Mouse (Mus musculus) heart, postnatal 14 days (tissue): Measurements from ENCODE around the gene Nrd1. TPM values are rescaled to one million over a fixed set of nuclear protein-coding genes. Genes with fewer than 3 reads are reported as not detected.
A peak's percentile ranks its signal among the peaks of the same experiment; 100 is the strongest.

ENCODE experiments used
- DNase-seq, 2 experiments: peaks; one replicate each; pipeline ENCODE4 v3.0.0; 2021 to 2022
- intact Hi-C: fragments of 180-260 bp; cut with DNase I; formaldehyde crosslinking; loops from one replicate; pipeline ENCODE4 v1.15.1; 2025
- microRNA-seq, 2 experiments: library from miRNA; unstranded; fragments of <30 nt; microRNA quantifications; one replicate each; pipeline ENCODE4 v1.2.0; 2021 to 2022
- total RNA-seq, 2 experiments: library from RNA; stranded (reverse); gene quantifications; 2 replicates each; pipeline ENCODE4 v1.2.3; 2021

The Nrd1 gene
- total RNA-seq, 2 experiments from 2014 or later: 99.1 to 102 TPM

DNA sequence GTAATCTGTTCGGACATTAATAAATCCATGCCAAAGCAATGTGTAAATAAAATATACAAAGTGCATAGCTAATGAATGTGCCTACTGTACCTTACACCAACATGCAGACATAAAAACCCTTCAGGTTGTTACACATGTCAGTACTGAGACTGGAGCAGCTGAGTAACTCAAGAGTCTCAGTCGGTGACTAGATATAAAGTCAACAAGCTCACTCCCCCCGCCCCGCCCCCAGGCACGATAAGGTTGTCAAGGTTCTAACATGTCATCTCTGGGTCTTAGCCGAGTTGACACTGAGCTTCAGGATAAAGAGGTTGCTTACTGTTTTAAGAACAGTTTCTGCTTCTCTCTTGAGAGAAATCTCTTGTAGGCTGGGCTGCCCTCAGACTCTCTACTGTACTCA is 89.5 kb downstream of the Nrd1 start:
- intact Hi-C loops: loop anchor here (5.0 kb wide), 1 partner anchor 57 kb away; no protein-coding TSS in a partner anchor
- DNase-seq: peak in 1 of 2 experiments; percentile 32

DNA sequence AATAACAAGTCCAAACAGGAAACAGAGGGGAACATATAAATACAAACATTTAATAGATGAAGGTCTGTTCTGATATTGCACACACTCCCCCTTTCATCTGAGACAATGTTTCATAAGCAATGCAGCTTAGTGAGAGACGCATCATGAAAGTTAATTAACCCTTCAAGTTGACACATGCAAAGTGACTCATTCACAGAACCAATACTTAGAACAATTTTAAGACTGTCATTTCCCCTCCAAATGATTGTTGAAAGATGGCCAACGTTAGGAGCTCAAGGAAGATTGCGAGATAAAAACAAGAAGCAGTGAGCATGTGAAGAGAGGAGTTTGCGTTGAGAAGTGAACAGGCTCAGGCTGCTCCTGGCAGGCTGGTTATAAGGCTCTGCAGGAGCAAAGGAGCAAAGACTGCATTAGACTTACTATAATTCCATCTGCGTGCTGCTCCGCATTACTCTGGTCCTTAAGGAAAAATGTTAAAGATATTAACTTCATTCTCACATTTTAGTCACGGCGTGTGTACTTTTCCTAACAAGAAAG is 90.9 kb downstream of the Nrd1 start:
- DNase-seq: no peak
- intact Hi-C loops: no loop called here

DNA sequence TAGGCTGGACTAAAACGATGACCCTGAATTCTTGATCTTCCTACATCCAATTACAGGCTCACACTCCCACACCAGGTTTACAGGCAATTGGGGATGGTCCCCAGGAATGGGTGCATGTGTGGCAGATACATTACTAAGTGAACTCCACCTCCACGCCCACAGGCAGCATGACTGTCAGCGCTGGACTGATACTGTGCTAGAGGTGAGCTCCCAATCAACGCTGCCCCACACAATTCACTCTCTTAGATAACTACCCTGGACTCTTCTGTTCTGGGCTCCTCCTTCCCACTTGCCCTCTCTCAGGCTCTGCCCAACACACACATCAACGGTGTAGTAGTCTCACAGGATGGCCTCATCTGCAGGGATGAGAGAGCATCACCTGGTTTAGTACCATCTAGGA is 91.9 kb downstream of the Nrd1 start:
- intact Hi-C loops: no loop called here
- no peak for DNase-seq

DNA sequence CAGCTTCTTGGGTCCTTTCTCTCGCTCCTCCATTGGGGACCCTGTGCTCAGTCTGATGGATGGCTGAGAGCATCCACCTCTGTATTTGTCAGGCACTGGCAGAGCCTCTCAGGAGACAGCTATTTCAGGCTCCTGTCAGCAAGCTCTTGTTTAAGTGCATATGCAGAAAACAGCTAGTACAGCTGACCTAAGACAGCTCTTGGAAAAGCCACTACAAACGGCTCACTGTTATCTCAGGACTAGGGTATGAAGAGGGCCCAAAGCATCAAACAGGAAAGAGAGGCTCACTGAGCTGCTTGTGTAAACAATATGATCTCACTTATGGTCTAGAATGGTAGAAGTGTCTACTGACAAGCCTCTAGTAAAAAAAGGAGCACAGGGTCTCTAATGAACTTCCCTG is 93.8 kb downstream of the Nrd1 start:
- intact Hi-C loops: no loop called here
- no peak for DNase-seq

DNA sequence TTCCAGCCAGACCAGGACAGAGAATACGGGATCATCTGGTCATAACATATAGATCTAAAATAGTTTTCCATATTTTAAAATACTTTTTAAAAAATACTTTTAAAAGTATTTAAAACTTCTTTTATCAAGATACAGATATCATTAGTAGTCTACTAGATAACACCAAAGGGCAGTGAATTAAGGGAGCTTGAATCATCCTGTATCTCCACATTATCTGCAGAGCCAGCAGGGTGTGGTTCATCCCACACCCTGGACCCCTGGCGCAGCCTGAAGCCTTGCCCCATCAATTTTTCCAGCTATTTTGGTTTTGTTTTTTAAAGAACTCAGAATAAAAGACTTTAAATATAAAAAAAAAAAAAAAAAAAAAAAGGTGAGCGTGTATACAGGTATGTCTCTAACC is 98.4 kb downstream of the Nrd1 start:
- intact Hi-C loops: no loop called here
- no peak for DNase-seq

DNA sequence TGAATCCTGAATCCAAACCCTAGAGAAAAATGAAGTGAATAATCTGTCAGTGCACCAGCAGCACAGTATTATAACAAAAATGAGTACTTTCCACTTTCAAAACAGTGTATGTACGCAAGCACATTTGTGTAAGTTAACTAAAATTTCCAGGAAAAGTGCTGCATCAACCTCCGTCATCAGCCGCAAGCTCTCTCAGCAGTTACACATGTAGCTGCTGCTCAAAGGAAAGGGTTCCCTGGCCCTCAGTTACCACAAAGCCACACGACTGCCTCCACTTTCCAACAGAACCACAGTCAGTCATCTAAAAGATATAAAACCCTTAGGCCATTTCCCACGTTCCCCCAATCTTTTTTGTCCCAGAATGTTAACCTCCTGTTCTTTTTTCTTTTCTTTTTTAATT is 102.1 kb downstream of the Nrd1 start:
- intact Hi-C loops: no loop called here
- no peak for DNase-seq

DNA sequence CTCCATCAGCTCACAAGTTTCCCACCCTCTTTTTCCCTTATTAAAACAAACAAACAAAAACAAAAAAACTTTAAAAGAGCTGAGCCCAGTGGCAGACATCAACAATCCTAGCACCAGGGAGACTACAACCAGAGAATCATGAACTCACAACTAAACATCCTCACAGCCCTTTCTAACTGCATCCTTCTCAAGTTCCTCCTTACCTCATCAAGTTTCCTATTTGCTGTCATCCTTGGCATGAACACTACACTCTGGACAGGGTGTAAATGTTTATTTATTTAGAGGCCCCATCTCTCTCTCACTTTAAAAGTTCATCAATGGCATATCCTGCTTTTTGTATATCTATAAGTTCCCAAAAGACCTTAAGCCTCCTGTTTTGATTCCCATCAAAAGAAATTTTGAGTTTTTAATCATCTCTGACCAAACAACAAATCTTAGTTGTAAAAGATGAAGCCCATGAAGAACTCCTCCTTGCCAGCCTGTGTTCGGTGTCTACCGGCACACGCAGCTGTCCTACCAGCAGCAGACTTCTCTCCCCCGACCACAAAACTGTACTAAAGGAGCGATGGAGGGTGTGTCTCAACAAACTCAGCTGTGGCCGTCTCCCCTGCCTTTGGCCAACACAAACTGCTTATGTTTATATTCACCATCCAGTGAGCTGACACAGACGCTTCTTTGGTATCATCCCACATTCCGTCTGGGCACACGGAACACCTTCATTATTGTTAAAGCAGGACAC is 102.9 kb downstream of the Nrd1 start:
- DNase-seq: no peak
- intact Hi-C loops: no loop called here

DNA sequence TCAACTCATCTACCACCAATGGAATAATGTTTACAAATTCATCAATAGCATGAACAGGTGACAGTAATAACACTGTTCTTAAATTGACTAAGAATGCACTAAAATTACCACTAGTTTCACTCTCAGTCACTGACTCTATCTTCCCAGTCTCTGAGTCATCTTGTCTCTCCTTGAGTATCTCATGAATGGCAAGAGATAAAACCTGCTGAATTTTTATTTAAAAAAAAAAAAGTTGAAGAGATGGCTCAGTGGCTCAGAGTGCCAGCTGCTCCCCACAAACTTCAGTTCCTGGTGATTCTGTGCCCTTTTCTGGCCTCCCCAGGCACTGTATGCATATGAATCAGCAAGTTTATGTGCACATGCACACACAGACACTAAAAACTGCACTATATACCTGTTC is 104.8 kb downstream of the Nrd1 start:
- intact Hi-C loops: no loop called here

DNA sequence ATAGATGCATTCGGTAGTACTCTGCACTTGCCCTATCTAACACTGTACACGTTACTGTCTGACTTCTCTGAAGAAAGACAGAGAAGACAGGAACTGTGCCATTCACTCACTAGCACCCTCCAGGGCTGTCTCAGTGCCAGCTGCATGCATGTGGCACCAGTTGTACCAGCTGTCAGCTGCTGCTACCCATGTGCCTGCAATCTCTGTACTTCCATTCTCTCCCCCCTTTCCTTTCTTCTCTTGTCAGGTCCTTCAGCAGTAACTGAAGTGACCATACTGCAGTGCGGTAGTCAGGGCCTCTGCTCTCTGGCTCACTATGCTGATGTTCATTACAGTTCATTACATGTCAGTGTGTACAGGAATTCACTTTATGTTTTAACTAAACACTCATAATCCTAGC is 105.6 kb downstream of the Nrd1 start:
- intact Hi-C loops: no loop called here
- DNase-seq: peak; percentile 41 to 50

More for the DNA sequence above, 104.8 kb downstream of the Nrd1 start:
- no peak for DNase-seq

DNA sequence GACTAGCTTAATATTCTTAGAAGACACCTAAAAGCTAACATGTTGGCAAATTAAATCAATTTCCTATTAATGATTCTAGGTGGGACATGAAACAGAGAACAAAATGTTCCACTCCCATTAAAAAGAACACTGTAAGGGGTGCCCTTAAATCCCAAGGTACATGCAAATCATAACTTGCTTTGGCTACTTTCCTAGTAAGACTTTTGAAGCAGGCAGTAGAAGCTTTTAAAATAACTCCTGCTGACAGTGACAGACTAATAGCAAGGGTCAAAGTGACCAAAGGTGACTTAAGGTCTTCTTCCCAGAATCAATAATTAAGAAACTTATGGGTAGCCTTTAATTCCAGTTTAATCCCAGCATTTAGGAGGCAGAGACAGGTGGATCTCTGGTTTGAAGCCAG is 106.1 kb downstream of the Nrd1 start:
- no peak for DNase-seq
- intact Hi-C loops: no loop called here

DNA sequence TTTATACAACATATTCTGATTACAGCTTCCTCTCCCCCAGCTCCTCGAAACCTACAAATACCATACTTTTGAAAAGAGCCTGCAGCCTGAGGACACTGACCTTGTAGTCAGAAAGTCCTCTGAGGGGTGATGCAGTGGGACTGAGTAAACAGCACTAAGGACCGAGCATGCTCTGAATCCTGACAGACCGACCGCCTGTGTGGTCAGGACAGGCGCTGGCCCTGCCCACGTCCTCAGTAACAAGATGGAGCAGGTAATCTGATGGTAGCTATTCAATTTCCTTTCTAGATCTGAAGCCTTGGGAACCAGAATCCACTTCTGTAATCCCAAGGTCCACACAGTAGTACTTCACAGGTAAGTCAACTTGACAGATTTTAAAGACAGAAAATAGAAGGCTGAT is 108.6 kb downstream of the Nrd1 start:
- DNase-seq: no peak
- intact Hi-C loops: no loop called here

DNA sequence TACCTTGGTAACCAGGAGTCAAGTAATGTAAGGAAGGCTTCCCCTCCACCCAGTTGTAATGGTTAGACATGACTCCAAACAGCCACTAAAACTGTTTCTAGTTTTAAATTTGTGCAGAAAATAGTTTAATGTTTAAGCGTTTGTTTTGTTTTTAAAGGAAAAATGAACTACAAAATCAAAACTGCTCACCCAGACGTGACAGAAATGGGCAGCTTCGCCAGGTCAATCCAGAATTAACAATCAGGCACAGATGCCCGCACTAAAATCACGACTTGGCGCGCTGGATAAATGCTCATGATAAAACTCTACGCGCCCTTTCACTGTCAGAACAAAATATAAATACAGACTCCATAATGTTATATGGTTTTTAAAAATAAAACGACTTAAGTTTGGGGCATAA is 109.2 kb downstream of the Nrd1 start:
- no peak for DNase-seq
- intact Hi-C loops: loop anchor here (5.0 kb wide), 1 partner anchor 38 kb away; no protein-coding TSS in a partner anchor

DNA sequence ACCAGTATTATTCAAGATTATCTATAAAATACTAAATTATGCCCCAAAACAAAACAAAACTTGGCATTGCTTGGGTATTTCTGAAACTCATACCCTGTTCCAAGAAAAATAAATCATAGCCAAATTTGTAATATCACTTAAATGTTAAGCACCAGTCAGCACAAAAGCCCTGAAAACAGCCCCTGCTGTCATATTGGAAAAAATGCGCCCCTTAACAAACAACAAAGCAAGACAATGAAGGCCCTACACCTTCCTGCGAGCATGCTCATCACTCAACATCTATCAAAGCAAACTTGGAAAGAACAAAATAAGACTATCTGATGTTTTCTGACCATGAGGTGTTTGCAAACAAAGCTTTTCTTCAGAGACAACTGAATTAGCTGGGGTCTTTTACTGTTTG is 110.5 kb downstream of the Nrd1 start:
- DNase-seq: no peak
- intact Hi-C loops: loop anchor here (5.0 kb wide), 1 partner anchor 36 kb away; no protein-coding TSS in a partner anchor

Small RNA genes within 50 kb of the gene (microRNA-seq; reads per million reads assigned to microRNA genes)
- gene Mir761: 0 reads per million in 2 experiments

Other genes with a start within 250 kb of the Nrd1 start
- gene Zfyve9, start 219.9 kb upstream of the Nrd1 start, total RNA-seq: 10 to 100 TPM; 23.1 to 24.2 TPM
- gene Btf3l4, start 167.0 kb upstream of the Nrd1 start, total RNA-seq: 10 to 100 TPM; 75.5 to 84.6 TPM
- gene Txndc12, start 166.1 kb upstream of the Nrd1 start, total RNA-seq: 10 to 100 TPM; 30.4 to 38.0 TPM
- gene Kti12, start 152.9 kb upstream of the Nrd1 start, total RNA-seq: 10 to 100 TPM; 17.7 to 20.0 TPM
- not detected for gene A730015C16Rik, start 152.0 kb upstream of the Nrd1 start, total RNA-seq
- gene Rab3b, start 121.6 kb upstream of the Nrd1 start, total RNA-seq: under 1 TPM; 0.22 to 0.36 TPM
- gene Osbpl9, start 201.6 kb downstream of the Nrd1 start, total RNA-seq: 100 to 1,000 TPM in 1 of 2 experiments, 10 to 100 TPM in 1; 92.8 to 101 TPM
- under 1 TPM in 1 of 2 experiments, not detected in 1; 0.62 TPM for gene Calr4, start 233.8 kb downstream of the Nrd1 start, total RNA-seq